Mouse (Mus musculus): Measurements from ENCODE around the gene Zfp935.
"Not testable (repeated sequence)": the region's sequence is repeated elsewhere in the genome, so short reads cannot be mapped to it uniquely, and the experiment has no call there.

Zfp935 gene

DNA sequence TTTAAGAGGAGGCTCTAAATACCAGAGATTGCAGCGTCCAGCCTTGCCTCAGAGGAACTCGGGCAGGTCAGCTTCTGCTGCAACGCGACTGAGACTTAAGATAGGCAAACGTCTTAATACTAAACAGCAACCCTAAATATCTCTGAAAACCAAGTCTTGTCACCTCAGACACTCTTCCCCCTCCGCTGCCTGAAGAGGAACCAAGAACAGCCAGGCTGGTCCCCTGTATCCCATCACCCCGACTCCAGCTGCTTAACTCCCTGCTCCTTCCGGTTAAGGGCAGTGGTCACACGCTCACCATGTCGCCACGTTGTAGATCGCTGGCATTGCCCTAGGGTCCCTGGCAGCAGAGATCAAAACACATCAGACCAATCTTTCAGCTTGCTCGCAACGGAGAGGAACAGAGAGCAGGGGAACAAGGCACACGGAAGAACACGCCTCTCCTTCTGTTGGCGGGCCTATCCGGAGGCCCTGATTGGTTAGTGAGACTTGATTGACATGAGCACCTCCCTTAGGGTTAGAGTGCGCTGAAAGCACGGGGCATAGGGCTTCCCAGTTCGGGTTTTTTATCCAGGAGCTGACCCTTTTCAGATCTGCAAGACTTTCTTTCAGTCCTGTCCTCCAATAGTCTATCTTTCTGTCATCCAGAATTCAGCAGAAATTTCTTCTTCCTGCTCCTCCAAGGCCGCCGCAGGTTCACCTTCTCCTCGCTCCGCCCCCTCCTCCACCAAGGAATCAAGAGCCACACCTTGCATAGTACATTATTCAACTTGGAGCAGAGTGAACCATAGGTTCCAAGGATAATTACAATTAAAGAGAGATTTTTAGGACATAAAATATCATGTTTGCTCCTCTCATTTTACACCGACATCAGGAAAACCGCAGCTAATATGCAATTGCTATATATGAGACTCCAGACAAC is at the start of gene Zfp935:
Gene Zfp935, minus strand, starts transcription at position 323 of the 922 bp plus-strand sequence.
- peak; percentile 15 for DNase-seq (ENCODE audit: low read depth)

GRCm38 (mm10) chr13:62571099-62571498 is 12.8 kb upstream of the Zfp935 start, which contains the start of gene Zfp934:
Zfp934 (minus strand) TSS chr13:62571199.
- DNase-seq (ENCODE audit: low read depth) = not testable (repeated sequence)

DNA sequence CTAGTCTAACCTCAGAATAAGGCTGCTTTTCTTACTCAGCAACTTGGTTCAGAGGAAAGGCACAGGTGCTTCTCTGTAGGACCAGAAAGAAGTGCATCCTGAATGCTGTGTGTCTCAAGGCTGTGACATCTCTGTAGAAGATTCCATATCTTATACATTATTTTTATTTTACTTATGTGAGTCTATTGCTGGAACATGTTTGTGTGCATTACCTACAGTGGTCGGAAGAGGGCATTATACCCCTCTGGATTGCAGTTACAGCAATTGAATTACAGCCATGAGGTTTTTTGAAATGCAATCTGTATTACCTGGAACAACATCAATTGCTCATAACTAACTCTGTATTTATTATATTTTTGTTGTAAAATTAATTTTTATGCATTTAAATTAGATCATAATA is 3.4 kb upstream of the Zfp935 start:
- DNase-seq (ENCODE audit: low read depth) = not testable (repeated sequence)

- not testable (repeated sequence) for DNase-seq (ENCODE audit: low read depth)
These were observed 28.2 kb downstream of the Zfp935 start for GRCm38 (mm10) chr13:62530129-62530528.

GRCm38 (mm10) chr13:62510641-62511420 is 47.5 kb downstream of the Zfp935 start:
- not testable (repeated sequence) for DNase-seq (ENCODE audit: low read depth)

GRCm38 (mm10) chr13:62472661-62473060 is 85.7 kb downstream of the Zfp935 start:
- not testable (repeated sequence) for DNase-seq (ENCODE audit: low read depth)

GRCm38 (mm10) chr13:62469947-62470346 is 88.4 kb downstream of the Zfp935 start:
- DNase-seq (ENCODE audit: low read depth) = peak; percentile 37

- peak; percentile 86 for DNase-seq (ENCODE audit: low read depth)
These were observed 91.6 kb downstream of the Zfp935 start, which contains the start of gene Gm49359 for GRCm38 (mm10) chr13:62466424-62467334. Gm49359 (minus strand) TSS chr13:62466832.

All from c-Kit-positive CD71-positive TER-119-negative erythroid progenitor cells, embryonic 14.5 days (primary cell).